Mouse (Mus musculus): ENCODE results near the gene 4921511C20Rik.

The 4921511C20Rik gene

DNA sequence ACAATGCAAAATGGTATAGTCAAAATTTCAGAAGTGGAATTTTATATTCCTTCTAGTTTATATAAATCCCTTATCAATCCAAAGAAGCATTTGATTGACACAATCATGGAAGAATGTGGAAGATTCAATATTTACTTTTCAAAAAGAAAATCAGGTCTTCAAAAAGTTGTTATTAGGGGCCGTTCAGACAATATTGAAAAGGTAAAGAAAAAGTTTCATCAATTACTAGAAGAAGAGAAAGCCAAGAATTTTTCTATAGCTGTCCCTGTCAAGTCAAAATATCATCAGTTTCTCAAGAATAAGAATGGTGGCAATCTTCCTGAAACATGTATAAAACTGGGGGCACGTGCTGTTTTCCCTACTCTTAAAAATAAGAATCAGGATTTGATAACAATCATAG is at the start of gene 4921511C20Rik:
4921511C20Rik (plus strand) TSS at position 301 of the 400 bp plus-strand sequence.
- no peak for DNase-seq

Measured in cerebellum, postnatal 36 days (tissue).